Mouse (Mus musculus): ENCODE results near the gene Actr8. TPM values are rescaled to one million over a fixed set of nuclear protein-coding genes. Genes with fewer than 3 reads are reported as not detected.

The Actr8 gene
- total RNA-seq, 2 experiments from 2014 or later, result 67.2 to 97.4 TPM

- no peak for DNase-seq (ENCODE audit: low spot score in 2 of 2)
- intact Hi-C loops (cut with DNase I), result no loop called here
These were observed 9.6 kb downstream of the Actr8 start for GRCm38 (mm10) chr14:29987739-29988138.

DNA sequence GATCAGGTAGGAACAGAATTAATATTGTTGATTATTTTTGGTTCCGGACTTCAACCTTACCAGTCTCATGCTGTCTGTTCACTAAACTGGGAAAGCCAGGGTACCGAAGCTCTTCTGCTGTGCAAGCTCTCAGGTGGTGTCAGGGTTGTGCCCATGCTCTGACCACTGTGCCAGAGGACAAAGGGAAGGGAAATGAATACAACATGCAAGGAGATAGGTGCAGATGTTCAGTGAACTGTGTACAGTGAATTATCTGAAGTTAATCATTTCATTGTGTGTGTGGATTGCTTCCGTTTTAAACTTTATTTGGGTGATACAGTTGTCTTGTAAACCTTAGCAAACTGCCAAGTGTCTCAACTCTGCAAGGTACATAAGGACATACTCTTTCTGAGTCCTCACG lies 10.2 kb downstream of the Actr8 start:
- DNase-seq (ENCODE audit: low spot score in 2 of 2), result no peak
- intact Hi-C loops (cut with DNase I), result no loop called here

- DNase-seq (ENCODE audit: low spot score in 2 of 2), result no peak
- intact Hi-C loops (cut with DNase I), result no loop called here
These were observed 16.8 kb downstream of the Actr8 start for GRCm38 (mm10) chr14:29994976-29995375.

GRCm38 (mm10) chr14:29996000-29996751 lies 18.0 kb downstream of the Actr8 start:
- intact Hi-C loops (cut with DNase I), result no loop called here
- DNase-seq (ENCODE audit: low spot score in 2 of 2), result peak in 1 of 2 experiments; percentile 15

DNA sequence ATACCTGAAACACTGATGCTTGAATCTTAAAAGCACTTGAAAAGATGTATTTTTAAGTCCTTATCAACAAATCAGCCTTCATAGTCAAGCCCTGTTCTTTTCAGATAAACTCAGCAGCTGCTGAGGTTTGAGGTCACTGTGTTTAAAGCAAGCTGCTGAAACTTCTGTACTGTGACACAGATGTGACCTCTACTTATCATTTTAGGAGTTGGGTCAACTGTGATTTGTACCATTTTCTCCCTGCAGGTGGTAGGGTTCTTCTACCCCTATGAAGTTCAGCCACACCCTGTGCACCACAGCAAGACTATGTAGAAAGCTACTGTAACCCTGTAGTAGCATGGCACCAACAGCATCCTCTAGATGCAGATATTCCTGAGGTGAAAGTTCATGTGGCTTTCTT lies 19.2 kb downstream of the Actr8 start:
- DNase-seq (ENCODE audit: low spot score in 2 of 2), result no peak
- intact Hi-C loops (cut with DNase I), result no loop called here

- intact Hi-C loops (cut with DNase I), result no loop called here
- DNase-seq (ENCODE audit: low spot score in 2 of 2), result peak in 1 of 2 experiments; percentile 34
These were observed 20.8 kb downstream of the Actr8 start for GRCm38 (mm10) chr14:29998747-29999474.

DNA sequence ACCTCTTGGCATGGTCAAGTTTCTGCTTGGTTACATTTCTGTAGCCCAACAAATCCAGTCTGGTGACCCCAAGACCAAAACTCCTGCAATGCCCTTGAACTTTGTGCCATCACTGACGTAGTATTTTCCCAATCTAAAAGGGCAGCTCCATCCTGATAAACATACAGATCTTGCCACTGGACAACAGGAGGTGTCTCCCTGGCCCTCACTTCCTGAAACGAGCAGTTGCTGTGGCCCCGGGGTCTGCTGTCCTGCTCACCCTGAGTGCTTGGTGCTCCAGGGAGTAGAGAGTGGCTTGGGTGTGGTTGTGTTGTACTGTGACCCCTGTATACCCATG lies 21.3 kb downstream of the Actr8 start:
- intact Hi-C loops (cut with DNase I), result no loop called here
- no peak for DNase-seq (ENCODE audit: low spot score in 2 of 2)

DNA sequence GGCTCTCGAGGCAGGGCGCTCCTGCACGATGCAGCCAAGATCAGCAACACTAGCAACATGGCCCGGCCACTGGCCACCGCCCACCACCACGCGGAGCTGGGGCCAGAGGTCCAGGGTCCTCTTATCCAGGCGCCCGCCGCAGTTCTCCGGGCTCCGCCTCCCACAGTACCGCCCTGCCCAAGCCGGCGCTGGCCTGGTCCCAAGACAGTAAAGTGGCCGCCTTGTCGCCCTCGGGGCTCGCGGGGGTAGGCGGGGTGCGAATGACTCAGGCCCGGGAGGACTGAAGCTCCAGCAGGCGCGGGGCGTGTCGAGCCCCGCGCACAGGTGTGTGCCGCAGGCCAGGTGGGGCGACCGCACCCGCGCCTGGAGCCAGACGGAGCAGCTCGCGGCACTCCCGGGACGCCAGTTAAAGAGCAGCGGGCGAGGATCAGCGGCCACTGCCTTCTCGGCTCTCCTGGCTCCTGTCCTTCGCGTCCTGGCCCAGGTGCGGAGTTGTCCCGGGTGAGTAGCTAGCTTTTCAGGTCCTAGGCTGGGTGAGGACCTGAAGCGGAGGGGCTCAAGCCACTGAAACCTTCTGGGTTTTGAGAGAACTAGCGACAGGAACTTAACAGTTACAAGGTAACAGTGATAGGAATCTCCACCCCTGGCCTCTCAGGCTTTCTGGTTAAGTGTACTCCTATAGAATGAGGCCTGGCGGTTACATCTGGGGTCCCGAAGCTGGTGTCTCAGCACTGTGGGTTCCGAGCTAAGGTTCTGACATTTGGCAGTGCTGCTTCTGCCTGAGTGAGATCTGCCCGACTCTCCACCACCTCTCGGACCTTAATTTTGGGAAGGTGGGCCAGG lies 30.8 kb downstream of the Actr8 start, which contains the start of the genes Il17rb and Chdh:
TSS of gene Il17rb (minus strand) at position 164 of the 843 bp plus-strand sequence.
TSS of gene Chdh (plus strand) at position 291 of the 843 bp plus-strand sequence.
- peak in 1 of 2 experiments; percentile 30 for DNase-seq (ENCODE audit: low spot score in 2 of 2)
- intact Hi-C loops (cut with DNase I), result no loop called here

- DNase-seq (ENCODE audit: low spot score in 2 of 2), result no peak
- intact Hi-C loops (cut with DNase I), result no loop called here
These were observed 31.9 kb downstream of the Actr8 start for GRCm38 (mm10) chr14:30009864-30010560.

- intact Hi-C loops (cut with DNase I), result no loop called here
- DNase-seq (ENCODE audit: low spot score in 2 of 2), result no peak
These were observed 33.9 kb downstream of the Actr8 start for GRCm38 (mm10) chr14:30011886-30012560.

DNA sequence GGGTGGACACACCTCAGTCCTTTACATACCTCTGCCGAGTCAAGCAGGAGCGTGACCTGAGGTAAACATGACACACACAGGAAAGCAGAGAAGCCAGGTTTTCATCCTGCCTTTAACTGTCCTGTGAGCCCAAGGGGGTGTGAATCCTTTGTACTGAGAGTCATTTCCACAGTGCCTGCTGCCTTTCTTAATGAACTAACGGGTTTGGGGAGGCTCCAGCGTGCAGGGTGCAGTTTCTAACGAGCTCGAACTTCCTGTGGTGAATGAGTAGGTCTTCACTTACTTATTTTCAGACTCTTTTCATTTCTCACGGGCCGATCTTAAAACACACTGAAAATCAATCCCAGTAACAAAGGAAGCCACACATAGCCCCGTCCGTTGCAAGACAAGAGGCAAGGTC lies 36.4 kb downstream of the Actr8 start:
- no peak for DNase-seq (ENCODE audit: low spot score in 2 of 2)
- intact Hi-C loops (cut with DNase I), result no loop called here

DNA sequence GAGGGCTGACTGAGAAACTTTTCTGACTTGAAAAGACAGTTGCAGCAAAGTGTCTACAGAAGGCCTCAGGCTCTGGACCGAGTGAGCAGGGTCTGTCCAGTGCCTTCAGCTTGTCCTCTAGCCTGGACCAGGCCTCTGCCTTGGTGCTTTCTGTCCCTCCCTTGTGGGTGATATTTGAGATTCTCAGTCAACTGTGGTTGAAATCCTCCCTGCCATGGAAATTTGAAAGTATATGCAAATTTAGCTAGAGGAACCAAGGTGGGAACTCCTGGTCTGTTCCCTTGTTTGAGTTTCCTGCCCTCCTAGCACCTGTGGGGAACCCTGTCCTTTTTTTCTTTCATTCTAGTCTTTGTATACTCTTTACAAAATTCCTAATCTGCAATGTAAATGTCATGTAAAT lies 36.9 kb downstream of the Actr8 start:
- no peak for DNase-seq (ENCODE audit: low spot score in 2 of 2)
- intact Hi-C loops (cut with DNase I), result no loop called here

DNA sequence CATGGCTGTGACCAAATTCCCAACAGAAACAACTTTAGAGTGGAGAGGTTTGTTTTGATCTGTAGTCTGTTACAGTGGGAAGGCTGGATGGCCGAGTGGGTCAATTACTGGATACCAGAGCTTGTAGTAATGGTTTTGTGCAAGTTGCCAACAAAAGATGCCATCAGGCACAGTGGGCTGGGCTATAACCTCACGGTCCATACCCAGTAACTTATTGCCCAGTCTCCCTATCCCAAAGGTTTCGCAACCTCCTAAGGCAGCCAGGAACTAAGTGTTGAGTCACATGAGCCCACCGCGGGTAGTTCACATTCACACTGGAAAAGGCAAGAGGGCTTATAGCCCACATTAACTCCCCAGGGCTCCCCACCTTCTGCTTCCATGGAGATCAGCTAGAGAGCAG lies 38.5 kb downstream of the Actr8 start:
- intact Hi-C loops (cut with DNase I), result no loop called here
- DNase-seq (ENCODE audit: low spot score in 2 of 2), result no peak

- intact Hi-C loops (cut with DNase I), result no loop called here
- no peak for DNase-seq (ENCODE audit: low spot score in 2 of 2)
These were observed 39.8 kb downstream of the Actr8 start for GRCm38 (mm10) chr14:30017794-30018462.

GRCm38 (mm10) chr14:30018463-30018801 lies 40.3 kb downstream of the Actr8 start:
- DNase-seq (ENCODE audit: low spot score in 2 of 2), result no peak
- intact Hi-C loops (cut with DNase I), result no loop called here

DNA sequence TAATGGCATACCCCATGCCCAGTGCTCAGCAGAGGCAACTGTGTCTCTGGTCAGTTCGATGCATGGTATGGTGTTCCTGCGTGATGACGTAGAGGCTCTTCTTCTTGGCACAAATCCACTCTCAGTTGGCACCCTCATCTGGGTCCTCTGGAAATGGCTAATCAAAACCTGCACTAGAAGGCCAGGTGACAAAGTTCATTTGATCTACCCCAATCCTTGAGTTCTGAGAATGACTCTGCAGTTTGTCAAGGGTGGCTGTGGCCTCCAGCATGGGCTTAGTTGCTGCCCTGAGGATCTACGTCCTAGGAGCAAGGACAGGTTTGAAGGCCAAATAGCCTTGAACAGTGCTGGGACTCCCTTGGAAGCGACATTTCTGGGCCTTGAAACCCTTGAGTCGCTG lies 40.7 kb downstream of the Actr8 start:
- intact Hi-C loops (cut with DNase I), result no loop called here
- no peak for DNase-seq (ENCODE audit: low spot score in 2 of 2)

- intact Hi-C loops (cut with DNase I), result no loop called here
- DNase-seq (ENCODE audit: low spot score in 2 of 2), result no peak
These were observed 41.2 kb downstream of the Actr8 start for GRCm38 (mm10) chr14:30019375-30019774.

DNA sequence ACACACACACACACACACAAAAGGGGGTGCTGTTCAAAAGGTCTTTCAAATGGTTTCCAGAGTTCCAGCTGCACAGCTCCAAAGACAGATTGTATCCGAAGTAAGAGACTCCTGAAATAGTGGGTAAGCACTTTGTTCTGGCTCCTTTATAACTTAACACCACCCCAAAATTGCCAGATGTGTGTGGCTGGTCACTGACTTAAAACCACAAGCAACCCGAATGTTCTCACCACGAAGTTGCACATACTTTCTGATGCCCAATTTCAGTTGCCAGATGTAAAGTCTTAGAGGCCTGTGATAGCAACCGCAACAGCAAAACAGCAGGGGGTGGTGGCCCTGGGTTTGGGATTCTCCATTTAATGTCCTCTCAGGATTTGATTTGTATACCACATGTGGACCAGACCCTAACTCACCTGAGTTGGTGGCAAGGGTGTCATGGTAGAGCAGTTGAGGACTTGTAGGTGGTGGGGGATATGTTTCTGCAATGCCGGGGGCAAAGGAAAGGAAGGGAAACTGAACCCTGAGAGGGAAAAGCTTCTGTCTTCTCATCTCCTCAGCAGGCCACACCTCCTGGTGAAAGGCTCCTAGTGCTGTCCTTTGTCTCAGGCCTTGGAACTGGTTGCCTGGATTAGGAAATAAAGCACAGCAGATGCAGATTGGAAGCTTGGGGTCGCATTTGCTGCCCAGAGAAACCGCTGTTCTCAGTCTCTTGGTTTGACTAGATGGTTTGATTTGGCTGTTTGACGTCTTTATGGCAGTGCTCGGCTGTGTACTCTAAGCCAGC lies 41.8 kb downstream of the Actr8 start:
- DNase-seq (ENCODE audit: low spot score in 2 of 2), result no peak
- intact Hi-C loops (cut with DNase I), result no loop called here
